Mouse (Mus musculus): ENCODE results near the gene Gm9049. TPM values are rescaled to one million over a fixed set of nuclear protein-coding genes. Genes with fewer than 3 reads are reported as not detected.
A peak's percentile ranks its signal among the peaks of the same experiment; 100 is the strongest.
"Not testable (repeated sequence)": the region's sequence is repeated elsewhere in the genome, so short reads cannot be mapped to it uniquely, and the experiment has no call there.

The Gm9049 gene
- total RNA-seq (2021) = not detected

DNA sequence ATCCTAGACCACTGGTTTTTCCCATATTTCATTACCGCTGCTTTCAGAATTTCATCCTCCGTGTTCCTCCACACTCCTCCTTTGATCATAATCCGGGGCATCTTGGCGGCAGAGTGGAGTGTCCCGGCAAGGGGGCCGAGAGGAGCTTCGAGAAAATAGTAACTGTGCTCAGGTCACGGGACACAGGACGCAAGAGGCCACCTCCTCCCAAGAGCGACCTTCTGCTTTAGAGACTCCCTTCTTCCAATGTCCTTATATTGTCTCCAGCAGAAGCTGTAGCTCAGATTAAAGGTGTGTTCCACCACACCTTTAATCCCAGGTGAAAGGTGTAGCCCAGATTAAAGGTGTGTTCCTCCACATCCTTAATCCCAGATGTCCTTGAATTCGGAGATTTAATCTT lies at the start of gene Gm9049:
Gene Gm9049, minus strand, starts transcription at position 101 of the 400 bp plus-strand sequence.
- not testable (repeated sequence) for DNase-seq

DNA sequence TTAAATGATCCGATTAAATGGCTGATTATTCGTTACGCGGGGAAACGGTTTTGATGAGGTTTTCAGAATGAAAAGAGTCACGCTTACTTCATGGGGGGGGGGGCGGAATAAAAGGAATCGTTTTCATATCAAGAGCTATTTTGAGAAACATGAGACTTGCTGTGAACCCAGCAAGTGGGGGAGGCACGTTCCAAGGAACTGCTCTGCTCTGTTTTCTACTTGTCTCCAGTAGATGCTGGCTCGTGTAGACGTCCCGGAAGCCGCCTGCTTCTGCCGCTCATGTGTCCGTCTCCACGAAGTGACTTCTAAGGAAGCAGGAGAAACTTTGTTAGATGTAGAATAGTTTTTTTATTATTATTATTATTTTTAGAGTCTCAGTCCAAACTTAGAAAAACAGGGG lies 46.0 kb upstream of the Gm9049 start:
- no peak for DNase-seq

DNA sequence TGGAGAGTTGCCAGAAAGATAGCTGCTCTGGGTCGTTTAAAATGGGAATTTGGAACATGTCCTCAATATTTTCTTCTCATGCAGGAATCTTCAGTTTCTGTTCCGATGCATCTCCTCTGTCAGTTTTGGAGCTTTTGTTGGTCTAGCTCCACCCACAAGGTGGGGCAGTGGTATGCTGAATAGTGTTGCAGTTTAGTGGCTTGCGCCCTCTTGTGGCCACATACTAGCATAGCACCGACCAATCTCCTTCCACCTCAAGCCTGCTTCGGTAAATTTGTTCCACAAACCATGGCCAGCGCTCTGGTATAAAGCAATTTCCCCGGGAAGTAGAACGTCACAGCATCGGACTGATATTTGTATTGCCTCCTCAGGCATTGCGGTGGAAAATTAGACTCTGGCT lies 16.5 kb upstream of the Gm9049 start:
- peak; percentile 66 to 74 for DNase-seq

DNA sequence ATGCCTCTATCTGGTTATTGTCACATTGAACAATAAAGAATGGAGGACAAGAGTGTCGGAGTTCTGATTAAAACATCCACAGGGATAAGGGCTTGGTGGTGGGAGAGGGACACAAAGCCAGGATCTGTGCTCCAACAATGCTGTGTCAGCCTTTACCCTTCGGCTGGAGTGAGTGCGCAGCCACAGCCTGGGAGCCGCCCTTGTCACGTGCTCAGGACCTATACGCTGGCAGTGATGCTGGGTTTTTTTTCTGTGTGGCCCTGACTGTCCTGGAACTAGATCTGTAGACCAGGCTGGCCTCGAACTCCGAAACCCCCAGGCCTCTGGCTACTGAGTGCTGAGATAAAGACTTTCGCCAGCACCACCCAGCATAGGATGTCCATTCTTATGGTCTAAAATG lies 15.6 kb upstream of the Gm9049 start:
- DNase-seq = no peak

DNA sequence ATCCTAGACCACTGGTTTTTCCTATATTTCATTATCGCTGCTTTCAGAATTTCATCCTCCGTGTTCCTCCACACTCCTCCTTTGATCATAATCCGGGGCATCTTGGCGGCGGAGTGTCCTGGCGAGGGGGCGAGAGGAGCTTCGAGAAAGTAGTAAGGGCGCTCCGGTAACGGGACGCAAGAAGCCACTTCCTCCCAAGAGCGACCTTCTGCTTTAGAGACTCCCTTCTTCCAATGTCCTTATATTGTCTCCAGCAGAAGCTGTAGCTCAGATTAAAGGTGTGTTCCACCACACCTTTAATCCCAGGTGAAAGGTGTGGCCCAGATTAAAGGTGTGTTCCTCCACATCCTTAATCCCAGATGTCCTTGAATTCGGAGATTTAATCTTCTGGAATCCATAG lies 5.3 kb downstream of the Gm9049 start, which contains the start of gene Gm9048:
Gene Gm9048, minus strand, starts transcription at position 101 of the 400 bp plus-strand sequence.
- DNase-seq = not testable (repeated sequence)

DNA sequence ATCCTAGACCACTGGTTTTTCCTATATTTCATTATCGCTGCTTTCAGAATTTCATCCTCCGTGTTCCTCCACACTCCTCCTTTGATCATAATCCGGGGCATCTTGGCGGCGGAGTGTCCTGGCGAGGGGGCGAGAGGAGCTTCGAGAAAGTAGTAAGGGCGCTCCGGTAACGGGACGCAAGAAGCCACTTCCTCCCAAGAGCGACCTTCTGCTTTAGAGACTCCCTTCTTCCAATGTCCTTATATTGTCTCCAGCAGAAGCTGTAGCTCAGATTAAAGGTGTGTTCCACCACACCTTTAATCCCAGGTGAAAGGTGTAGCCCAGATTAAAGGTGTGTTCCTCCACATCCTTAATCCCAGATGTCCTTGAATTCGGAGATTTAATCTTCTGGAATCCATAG lies 10.8 kb downstream of the Gm9049 start, which contains the start of gene Gm9046:
Gene Gm9046, minus strand, starts transcription at position 101 of the 400 bp plus-strand sequence.
- DNase-seq = not testable (repeated sequence)

DNA sequence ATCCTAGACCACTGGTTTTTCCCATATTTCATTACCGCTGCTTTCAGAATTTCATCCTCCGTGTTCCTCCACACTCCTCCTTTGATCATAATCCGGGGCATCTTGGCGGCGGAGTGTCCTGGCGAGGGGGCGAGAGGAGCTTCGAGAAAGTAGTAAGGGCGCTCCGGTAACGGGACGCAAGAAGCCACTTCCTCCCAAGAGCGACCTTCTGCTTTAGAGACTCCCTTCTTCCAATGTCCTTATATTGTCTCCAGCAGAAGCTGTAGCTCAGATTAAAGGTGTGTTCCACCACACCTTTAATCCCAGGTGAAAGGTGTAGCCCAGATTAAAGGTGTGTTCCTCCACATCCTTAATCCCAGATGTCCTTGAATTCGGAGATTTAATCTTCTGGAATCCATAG lies 16.2 kb downstream of the Gm9049 start, which contains the start of gene Gm9045:
Gene Gm9045, minus strand, starts transcription at position 101 of the 400 bp plus-strand sequence.
- not testable (repeated sequence) for DNase-seq

DNA sequence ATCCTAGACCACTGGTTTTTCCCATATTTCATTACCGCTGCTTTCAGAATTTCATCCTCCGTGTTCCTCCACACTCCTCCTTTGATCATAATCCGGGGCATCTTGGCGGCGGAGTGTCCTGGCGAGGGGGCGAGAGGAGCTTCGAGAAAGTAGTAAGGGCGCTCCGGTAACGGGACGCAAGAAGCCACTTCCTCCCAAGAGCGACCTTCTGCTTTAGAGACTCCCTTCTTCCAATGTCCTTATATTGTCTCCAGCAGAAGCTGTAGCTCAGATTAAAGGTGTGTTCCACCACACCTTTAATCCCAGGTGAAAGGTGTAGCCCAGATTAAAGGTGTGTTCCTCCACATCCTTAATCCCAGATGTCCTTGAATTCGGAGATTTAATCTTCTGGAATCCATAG lies 21.6 kb downstream of the Gm9049 start, which contains the start of gene Gm9044:
Gene Gm9044, minus strand, starts transcription at position 101 of the 400 bp plus-strand sequence.
- not testable (repeated sequence) for DNase-seq

DNA sequence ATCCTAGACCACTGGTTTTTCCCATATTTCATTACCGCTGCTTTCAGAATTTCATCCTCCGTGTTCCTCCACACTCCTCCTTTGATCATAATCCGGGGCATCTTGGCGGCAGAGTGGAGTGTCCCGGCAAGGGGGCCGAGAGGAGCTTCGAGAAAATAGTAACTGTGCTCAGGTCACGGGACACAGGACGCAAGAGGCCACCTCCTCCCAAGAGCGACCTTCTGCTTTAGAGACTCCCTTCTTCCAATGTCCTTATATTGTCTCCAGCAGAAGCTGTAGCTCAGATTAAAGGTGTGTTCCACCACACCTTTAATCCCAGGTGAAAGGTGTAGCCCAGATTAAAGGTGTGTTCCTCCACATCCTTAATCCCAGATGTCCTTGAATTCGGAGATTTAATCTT lies 27.0 kb downstream of the Gm9049 start, which contains the start of gene Gm9040:
Gene Gm9040, minus strand, starts transcription at position 101 of the 400 bp plus-strand sequence.
- not testable (repeated sequence) for DNase-seq

DNA sequence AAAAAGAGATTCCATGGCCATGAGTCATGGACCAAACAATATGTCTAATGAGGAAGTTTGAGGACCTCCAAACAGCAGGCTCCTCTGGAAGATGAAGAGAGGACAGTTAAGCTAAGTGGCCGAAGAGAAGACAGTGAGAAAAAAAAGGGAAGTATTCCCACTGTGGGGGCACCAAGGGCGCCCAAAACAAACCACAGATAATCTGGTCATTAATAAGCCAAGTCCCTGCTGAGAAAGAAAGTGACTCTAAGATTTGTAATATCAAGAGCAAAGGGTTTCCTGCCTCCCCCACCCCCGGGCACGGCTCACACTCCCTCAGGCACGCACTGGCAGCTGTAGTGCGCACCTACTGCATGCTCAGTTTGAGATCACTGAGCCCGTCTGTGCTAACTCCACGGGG lies 34.9 kb downstream of the Gm9049 start:
- no peak for DNase-seq

DNA sequence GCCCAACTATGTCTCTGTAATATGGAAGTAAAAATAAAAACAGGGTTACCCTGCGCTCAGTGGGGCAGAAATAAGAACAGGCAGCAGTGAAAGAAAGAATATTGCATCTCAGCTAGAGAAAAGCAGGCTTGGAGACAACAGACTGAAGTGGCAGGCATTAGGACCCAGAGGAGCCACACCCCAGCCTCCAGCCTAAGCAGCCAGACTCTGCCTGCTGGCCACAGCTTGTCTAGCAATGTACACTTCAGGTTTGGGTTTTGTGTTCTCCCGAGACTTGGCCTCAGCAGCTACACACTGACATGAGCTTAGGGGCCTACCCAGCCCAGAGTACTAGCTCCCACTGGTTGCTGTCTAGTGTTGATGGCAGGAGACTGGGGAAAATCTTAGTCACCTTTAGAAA lies 51.8 kb downstream of the Gm9049 start:
- not testable (repeated sequence) for DNase-seq

Other genes starting within 250 kb of the Gm9049 start
- gene Mdm1, start 212.3 kb downstream of the Gm9049 start, total RNA-seq (2021) = 10 to 100 TPM; 10.7 to 13.3 TPM
- not detected for gene Il22, start 149.2 kb downstream of the Gm9049 start, total RNA-seq (2021)
- under 1 TPM; 0.94 to 0.97 TPM for gene Gm32717, start 113.3 kb downstream of the Gm9049 start, total RNA-seq (2021)
- under 1 TPM; 0.94 to 0.97 TPM for gene Gm32802, start 95.4 kb downstream of the Gm9049 start, total RNA-seq (2021)
- not detected for gene Iltifb, start 59.1 kb downstream of the Gm9049 start, total RNA-seq (2021)
- gene Gm9040, start 27.1 kb downstream of the Gm9049 start, total RNA-seq (2021) = not detected
- gene Gm9044, start 21.7 kb downstream of the Gm9049 start, total RNA-seq (2021) = not detected
- gene Gm9045, start 16.3 kb downstream of the Gm9049 start, total RNA-seq (2021) = not detected
- not detected for gene Gm9046, start 10.8 kb downstream of the Gm9049 start, total RNA-seq (2021)
- gene Gm9048, start 5.4 kb downstream of the Gm9049 start, total RNA-seq (2021) = not detected
- not detected for gene Ifng, start 86.9 kb upstream of the Gm9049 start, total RNA-seq (2021)